Mouse (Mus musculus): ENCODE data around the gene Efl1. TPM values are rescaled to one million over a fixed set of nuclear protein-coding genes. Genes with fewer than 3 reads are reported as not detected.

Gene Efl1
- polyA plus RNA-seq, 1 experiment from 2014 or later = 19.4 TPM

DNA sequence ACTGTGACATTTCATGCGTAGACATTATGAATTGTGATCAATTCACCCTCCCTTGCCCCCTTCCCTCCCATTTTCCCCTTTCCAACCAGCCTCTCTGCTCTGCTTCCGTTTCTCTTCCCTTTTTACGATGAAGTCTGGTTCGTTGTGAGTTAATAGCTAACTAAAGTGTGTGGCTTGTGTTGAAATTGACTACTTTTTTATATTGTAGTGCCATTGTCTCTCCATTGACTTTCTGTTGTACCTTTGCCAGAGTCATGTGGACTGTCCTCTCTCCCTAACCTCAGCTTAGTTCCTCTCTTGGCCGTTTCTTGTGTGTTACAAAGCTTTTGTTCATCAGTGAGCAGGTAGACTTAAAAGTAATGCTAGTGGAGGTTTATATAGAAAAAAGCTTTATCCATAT is 27.6 kb downstream of the Efl1 start:
- ATAC-seq (ENCODE audit: insufficient read depth, low FRiP score, low TSS enrichment) = no peak
- no peak for DNase-seq (ENCODE audit: low spot score)
- Histone ChIP-seq H3K4me2 (ENCODE audit: low read depth) (no peak overlapping the region), H3K27ac (ENCODE audit: low read depth, low read length) (no peak overlapping the region), H3K4me3 (ENCODE audit: low read depth, low read length) (no peak overlapping the region), H3K36me3 (ENCODE audit: control insufficient read depth, insufficient read depth, low read length) (no peaks in the 10 kb centered on the region; the same call in 1 of the 2 replicates), H3K9ac (ENCODE audit: low read length) (no peak overlapping the region), H3K27me3 (ENCODE audit: control insufficient read depth, insufficient read depth, low read length) (no peaks in the 10 kb centered on the region), H3K9me3 (ENCODE audit: control insufficient read depth, low read length) (no peaks in the 10 kb centered on the region), H3K4me1 (ENCODE audit: control insufficient read depth, insufficient read depth, low read length) (no peaks in the 10 kb centered on the region)
- 78% methylated on average over 5 of the region's 5 CpGs for WGBS

DNA sequence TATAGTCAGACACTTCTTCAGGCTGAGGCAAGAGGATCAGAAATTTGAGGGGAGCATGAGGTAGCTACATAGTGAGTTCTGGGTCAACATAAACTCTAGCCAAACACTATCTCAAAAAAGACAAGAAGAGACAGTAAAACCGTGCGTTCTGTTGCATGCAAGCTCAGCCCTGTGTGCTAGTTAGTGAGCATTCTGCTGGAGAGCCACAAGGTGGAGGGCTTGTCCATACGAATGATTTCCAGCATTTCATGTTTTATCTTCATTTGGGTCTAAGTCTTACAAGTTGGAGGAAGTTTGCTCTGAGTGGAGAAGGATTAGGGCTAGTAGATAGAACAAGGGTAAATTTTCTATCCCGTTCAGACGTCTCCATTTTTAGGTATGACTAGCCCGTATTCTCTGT is 28.4 kb downstream of the Efl1 start:
- 92% methylated on average over 6 of the region's 6 CpGs for WGBS
- no peaks in the 10 kb centered on the region for H3K9me3 ChIP-seq (ENCODE audit: control insufficient read depth, low read length)
- H3K27ac ChIP-seq (ENCODE audit: low read depth, low read length) = no peak overlapping the region
- no peaks in the 10 kb centered on the region for H3K27me3 ChIP-seq (ENCODE audit: control insufficient read depth, insufficient read depth, low read length)
- no peak overlapping the region for H3K4me2 ChIP-seq (ENCODE audit: low read depth)
- DNase-seq (ENCODE audit: low spot score) (no peak), ATAC-seq (ENCODE audit: insufficient read depth, low FRiP score, low TSS enrichment) (no peak)
- H3K4me3 ChIP-seq (ENCODE audit: low read depth, low read length) = no peak overlapping the region
- H3K36me3 ChIP-seq (ENCODE audit: control insufficient read depth, insufficient read depth, low read length) = no peaks in the 10 kb centered on the region; the same call in 1 of the 2 replicates
- no peaks in the 10 kb centered on the region for H3K4me1 ChIP-seq (ENCODE audit: control insufficient read depth, insufficient read depth, low read length)
- H3K9ac ChIP-seq (ENCODE audit: low read length) = no peak overlapping the region

DNA sequence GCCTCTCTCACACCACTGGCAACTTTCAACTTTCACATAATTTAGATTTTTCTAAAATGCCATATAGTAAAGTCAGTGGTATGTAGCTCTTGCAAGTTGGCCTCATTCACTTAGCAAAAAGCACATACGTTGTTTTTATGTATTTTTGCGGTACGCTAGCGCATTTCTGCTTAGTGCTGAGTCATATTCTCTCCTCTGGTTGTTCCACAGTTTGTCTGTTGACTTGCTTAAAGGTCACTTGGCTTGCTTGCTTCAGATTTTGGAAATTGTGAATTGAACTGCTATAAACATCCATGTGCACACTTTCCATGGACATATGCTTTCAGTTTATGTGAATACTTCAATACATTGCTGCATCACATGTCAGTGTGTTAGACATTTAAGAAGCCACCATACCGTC is 31.5 kb downstream of the Efl1 start:
- DNase-seq (ENCODE audit: low spot score) = no peak
- H3K27me3 ChIP-seq (ENCODE audit: control insufficient read depth, insufficient read depth, low read length) = no peaks in the 10 kb centered on the region
- H3K9me3 ChIP-seq (ENCODE audit: control insufficient read depth, low read length) = no peaks in the 10 kb centered on the region
- H3K4me3 ChIP-seq (ENCODE audit: low read depth, low read length) = no peak overlapping the region
- no peak overlapping the region for H3K27ac ChIP-seq (ENCODE audit: low read depth, low read length)
- WGBS = 94% methylated on average over 5 of the region's 5 CpGs
- ATAC-seq (ENCODE audit: insufficient read depth, low FRiP score, low TSS enrichment) = no peak
- H3K4me2 ChIP-seq (ENCODE audit: low read depth) = no peak overlapping the region
- no peak overlapping the region for H3K9ac ChIP-seq (ENCODE audit: low read length)
- no peaks in the 10 kb centered on the region for H3K4me1 ChIP-seq (ENCODE audit: control insufficient read depth, insufficient read depth, low read length)
- 0 out of 2 replicates have a peak, but pooled peaks cover 2% of the 10 kb centered on the region for H3K36me3 ChIP-seq (ENCODE audit: control insufficient read depth, insufficient read depth, low read length)

DNA sequence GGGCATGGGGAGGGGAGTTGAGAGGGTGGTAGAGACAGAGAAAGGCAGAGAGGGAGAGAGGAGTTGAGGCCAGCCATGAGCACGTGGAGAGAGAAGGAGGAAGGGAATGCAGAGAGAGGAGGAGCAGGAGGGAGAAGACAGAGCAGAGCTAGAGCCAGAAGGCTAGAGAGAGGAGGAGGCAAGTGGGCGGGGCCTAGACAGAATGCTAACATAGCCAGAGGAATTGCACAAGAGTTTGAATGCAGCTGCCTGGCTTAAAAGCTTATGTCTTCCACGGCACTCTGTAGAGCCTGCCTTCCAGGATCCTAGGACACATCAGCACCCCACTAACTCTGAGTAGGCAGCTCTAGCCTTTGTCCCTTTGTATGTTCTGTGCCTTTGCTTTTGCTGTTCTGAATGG is 40.3 kb downstream of the Efl1 start:
- Histone ChIP-seq H3K4me1 (ENCODE audit: control insufficient read depth, insufficient read depth, low read length) (no peaks in the 10 kb centered on the region), H3K4me3 (ENCODE audit: low read depth, low read length) (no peak overlapping the region), H3K27ac (ENCODE audit: low read depth, low read length) (no peak overlapping the region), H3K9me3 (ENCODE audit: control insufficient read depth, low read length) (no peaks in the 10 kb centered on the region), H3K27me3 (ENCODE audit: control insufficient read depth, insufficient read depth, low read length) (no peaks in the 10 kb centered on the region), H3K36me3 (ENCODE audit: control insufficient read depth, insufficient read depth, low read length) (0 out of 2 replicates have a peak, but pooled peaks cover 2% of the 10 kb centered on the region), H3K4me2 (ENCODE audit: low read depth) (no peak overlapping the region), H3K9ac (ENCODE audit: low read length) (no peak overlapping the region)
- DNase-seq (ENCODE audit: low spot score) (no peak), ATAC-seq (ENCODE audit: insufficient read depth, low FRiP score, low TSS enrichment) (no peak)
- 51% methylated on average over 3 of the region's 3 CpGs for WGBS

DNA sequence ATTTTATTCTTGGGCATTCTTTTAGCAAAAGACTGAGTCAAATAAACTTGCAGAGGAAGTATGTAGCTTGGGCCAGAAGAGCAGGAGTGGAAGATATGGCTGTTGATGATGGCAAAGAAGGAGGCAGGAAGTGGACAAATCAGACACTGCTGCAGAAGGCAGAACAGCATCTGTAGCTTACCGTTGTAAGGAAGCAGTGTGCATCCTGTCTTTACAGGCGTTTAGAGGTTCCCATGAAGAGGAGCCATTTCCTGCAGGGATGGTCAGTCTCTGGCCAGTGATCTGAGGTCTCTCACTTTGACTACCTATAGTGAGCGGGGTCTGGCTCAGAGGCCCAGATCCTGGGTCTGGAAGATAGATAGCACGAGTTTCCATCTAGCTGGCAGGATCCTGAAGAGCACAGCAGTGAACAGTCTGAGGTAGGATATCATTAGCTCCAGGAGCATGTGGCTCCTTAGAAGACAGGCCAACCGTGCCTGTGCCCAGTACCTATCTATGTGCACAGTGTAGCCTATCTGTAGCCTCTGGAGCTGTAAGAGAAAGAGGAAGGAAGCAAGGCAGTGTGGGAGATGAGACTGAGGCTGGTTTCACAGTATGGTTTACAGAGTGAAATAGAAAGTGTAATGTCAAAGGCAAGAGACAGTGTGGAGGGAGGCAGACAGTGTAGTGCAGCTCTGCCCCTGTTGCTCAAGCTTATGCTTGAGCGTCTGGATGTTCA is 42.8 kb downstream of the Efl1 start:
- Histone ChIP-seq H3K9me3 (ENCODE audit: control insufficient read depth, low read length) (no peaks in the 10 kb centered on the region), H3K36me3 (ENCODE audit: control insufficient read depth, insufficient read depth, low read length) (no peaks in the 10 kb centered on the region), H3K4me1 (ENCODE audit: control insufficient read depth, insufficient read depth, low read length) (no peaks in the 10 kb centered on the region), H3K4me2 (ENCODE audit: low read depth) (no peak overlapping the region), H3K9ac (ENCODE audit: low read length) (no peak overlapping the region), H3K27me3 (ENCODE audit: control insufficient read depth, insufficient read depth, low read length) (no peaks in the 10 kb centered on the region), H3K27ac (ENCODE audit: low read depth, low read length) (no peak overlapping the region), H3K4me3 (ENCODE audit: low read depth, low read length) (no peak overlapping the region)
- DNase-seq (ENCODE audit: low spot score) = no peak
- no peak for ATAC-seq (ENCODE audit: insufficient read depth, low FRiP score, low TSS enrichment)
- WGBS = 86% methylated on average over 6 of the region's 6 CpGs

DNA sequence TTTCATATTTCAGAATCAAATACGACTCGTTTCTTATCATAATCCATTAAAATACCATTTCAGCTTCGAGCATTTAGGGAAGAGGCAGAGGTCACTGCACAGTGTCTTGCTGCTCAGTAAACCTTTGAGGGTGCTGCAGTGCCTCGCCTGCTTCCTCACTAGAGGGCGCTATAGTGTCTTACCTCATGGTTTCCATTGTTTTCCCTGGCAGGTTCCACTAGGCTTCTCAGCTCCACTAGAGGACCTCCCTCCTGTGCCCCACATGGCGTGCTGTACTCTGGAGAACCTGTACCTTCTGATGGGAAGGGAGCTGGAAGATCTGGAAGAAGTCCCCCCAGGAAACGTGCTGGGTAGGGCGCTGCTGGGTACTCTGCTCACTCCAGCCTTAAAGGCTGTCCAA is 49.3 kb downstream of the Efl1 start:
- DNase-seq (ENCODE audit: low spot score) (no peak), ATAC-seq (ENCODE audit: insufficient read depth, low FRiP score, low TSS enrichment) (no peak)
- Histone ChIP-seq H3K4me3 (ENCODE audit: low read depth, low read length) (no peak overlapping the region), H3K4me1 (ENCODE audit: control insufficient read depth, insufficient read depth, low read length) (no peaks in the 10 kb centered on the region), H3K9me3 (ENCODE audit: control insufficient read depth, low read length) (no peaks in the 10 kb centered on the region), H3K27ac (ENCODE audit: low read depth, low read length) (no peak overlapping the region), H3K27me3 (ENCODE audit: control insufficient read depth, insufficient read depth, low read length) (no peaks in the 10 kb centered on the region), H3K4me2 (ENCODE audit: low read depth) (no peak overlapping the region), H3K9ac (ENCODE audit: low read length) (no peak overlapping the region), H3K36me3 (ENCODE audit: control insufficient read depth, insufficient read depth, low read length) (no peaks in the 10 kb centered on the region; the same call in 1 of the 2 replicates)
- 74% methylated on average over 8 of the region's 8 CpGs for WGBS

DNA sequence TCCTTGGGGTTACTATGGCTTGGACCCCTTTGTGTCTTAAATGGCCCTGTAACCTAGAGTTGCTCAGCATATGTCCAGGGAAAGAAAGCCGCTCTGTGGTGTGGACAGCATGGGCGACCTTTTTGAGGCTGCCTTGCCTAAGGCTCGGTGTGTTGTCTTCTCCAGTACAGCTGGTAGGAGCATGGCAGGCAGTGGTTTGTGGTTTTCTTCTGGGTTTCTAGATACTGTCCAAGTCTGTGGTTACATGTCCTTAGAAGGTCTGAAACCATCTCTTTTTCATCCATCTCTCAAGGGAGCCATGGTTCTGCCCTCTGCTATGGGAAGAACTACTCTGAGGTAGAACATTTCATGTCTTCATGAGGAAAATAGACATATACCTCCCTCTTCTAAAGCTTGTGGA is 50.6 kb downstream of the Efl1 start:
- Histone ChIP-seq H3K4me2 (ENCODE audit: low read depth) (no peak overlapping the region), H3K4me3 (ENCODE audit: low read depth, low read length) (no peak overlapping the region), H3K4me1 (ENCODE audit: control insufficient read depth, insufficient read depth, low read length) (no peaks in the 10 kb centered on the region), H3K9ac (ENCODE audit: low read length) (no peak overlapping the region), H3K36me3 (ENCODE audit: control insufficient read depth, insufficient read depth, low read length) (no peaks in the 10 kb centered on the region; the same call in 1 of the 2 replicates), H3K27me3 (ENCODE audit: control insufficient read depth, insufficient read depth, low read length) (no peaks in the 10 kb centered on the region), H3K27ac (ENCODE audit: low read depth, low read length) (no peak overlapping the region), H3K9me3 (ENCODE audit: control insufficient read depth, low read length) (no peaks in the 10 kb centered on the region)
- no peak for ATAC-seq (ENCODE audit: insufficient read depth, low FRiP score, low TSS enrichment)
- 94% methylated on average over 3 of the region's 3 CpGs for WGBS
- DNase-seq (ENCODE audit: low spot score) = no peak

DNA sequence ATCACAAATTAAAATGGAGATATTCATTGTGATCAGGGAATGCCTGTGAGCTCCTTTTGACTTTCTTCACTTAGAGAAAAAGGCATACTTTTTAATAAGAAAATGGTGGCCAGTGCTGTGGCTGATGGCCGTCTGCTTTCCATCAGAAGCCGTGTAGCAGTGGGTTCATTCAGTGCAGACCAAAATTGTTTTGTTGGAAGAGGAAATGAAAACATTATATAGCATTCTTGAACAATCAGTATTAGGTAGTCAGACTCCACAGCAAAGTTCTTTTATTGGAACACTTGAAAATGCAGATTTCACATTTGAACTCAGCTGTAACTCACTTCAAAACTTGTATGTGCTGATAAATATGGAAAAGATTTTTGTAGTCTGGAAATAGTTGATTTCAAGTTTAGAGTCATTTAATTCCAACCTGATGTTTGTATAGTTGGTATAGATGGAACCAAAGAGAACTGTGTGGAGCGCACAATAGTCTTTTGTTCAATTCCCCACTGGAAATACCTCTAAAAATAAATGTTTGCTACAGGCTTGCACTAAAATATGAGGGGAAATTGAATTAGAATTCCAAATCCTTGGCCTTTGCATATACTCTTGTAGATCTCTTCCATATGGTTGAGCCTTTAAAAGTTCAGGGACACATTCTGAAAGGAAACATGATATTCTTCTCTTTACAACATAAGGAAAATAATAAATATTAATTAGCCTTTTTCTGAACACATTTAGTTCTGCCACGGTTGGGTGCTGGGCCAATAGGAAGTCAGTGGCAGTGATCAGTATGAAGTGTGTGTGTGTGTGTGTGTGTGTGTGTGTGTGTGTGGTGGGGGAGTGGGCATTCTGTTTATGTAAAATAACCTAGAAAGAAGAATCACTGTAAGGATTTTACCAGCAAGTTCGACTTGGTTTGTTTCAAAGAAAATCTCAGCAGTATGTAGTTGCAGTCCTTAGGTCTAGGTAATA is 54.2 kb downstream of the Efl1 start:
- no peak for DNase-seq (ENCODE audit: low spot score)

More for the DNA sequence above, 54.2 kb downstream of the Efl1 start:
- H3K27ac ChIP-seq (ENCODE audit: low read depth, low read length) = no peak overlapping the region
- no peaks in the 10 kb centered on the region for H3K4me1 ChIP-seq (ENCODE audit: control insufficient read depth, insufficient read depth, low read length)
- no peak overlapping the region for H3K4me2 ChIP-seq (ENCODE audit: low read depth)
- H3K9me3 ChIP-seq (ENCODE audit: control insufficient read depth, low read length) = no peaks in the 10 kb centered on the region
- H3K36me3 ChIP-seq (ENCODE audit: control insufficient read depth, insufficient read depth, low read length) = no peaks in the 10 kb centered on the region; the same call in 1 of the 2 replicates
- H3K27me3 ChIP-seq (ENCODE audit: control insufficient read depth, insufficient read depth, low read length) = no peaks in the 10 kb centered on the region
- no peak overlapping the region for H3K4me3 ChIP-seq (ENCODE audit: low read depth, low read length)
- 74% methylated on average over 5 of the region's 5 CpGs for WGBS
- no peak overlapping the region for H3K9ac ChIP-seq (ENCODE audit: low read length)
- ATAC-seq (ENCODE audit: insufficient read depth, low FRiP score, low TSS enrichment) = no peak

All from neural tube, embryonic 11.5 days (tissue).